Mouse (Mus musculus) kidney, postnatal 0 days (tissue): ENCODE results near the gene Pef1. TPM values are rescaled to one million over a fixed set of nuclear protein-coding genes. Genes with fewer than 3 reads are reported as not detected.
A peak's percentile ranks its signal among the peaks of the same experiment; 100 is the strongest.

Experiments
- ATAC-seq: fragments of 200-750 bp; cut with Nextera tagmentation; replicated peaks from 2 replicates; pipeline ENCODE4 v1.8.0; 2017; ENCODE audit warnings: low read depth, moderate number of reproducible peaks, moderate TSS enrichment, moderate library complexity; ENCODE audit not compliant: low FRiP score
- DNase-seq: peaks from one replicate; pipeline ENCODE4 v3.0.0-alpha.2; 2016; ENCODE audit warnings: low spot score
- H3K27ac ChIP-seq: fragments of 300-500 bp; sonication (generic); 2 replicates; pipeline ENCODE4 v1.5.1; 2014; ENCODE audit warnings: mild to moderate bottlenecking
- H3K27me3 ChIP-seq: fragments of 300-500 bp; sonication (generic); 2 replicates; pipeline ENCODE4 v1.6.1; 2014; ENCODE audit warnings: low read length, mixed read lengths; ENCODE audit not compliant: insufficient read depth
- H3K36me3 ChIP-seq: fragments of 300-500 bp; sonication (generic); 2 replicates; pipeline ENCODE4 v1.6.1; 2014; ENCODE audit warnings: low read length, mixed read lengths; ENCODE audit not compliant: insufficient read depth
- H3K4me1 ChIP-seq: fragments of 300-500 bp; sonication (generic); replicated peaks from 2 replicates; pipeline ENCODE4 v1.6.1; 2014; ENCODE audit warnings: antibody characterized with exemption, low read length, mixed read lengths; ENCODE audit not compliant: insufficient read depth
- H3K4me2 ChIP-seq: fragments of 300-500 bp; sonication (generic); 2 replicates; pipeline ENCODE4 v1.6.1; 2014; ENCODE audit warnings: mild to moderate bottlenecking, low read length, moderate library complexity, mixed read lengths
- H3K4me3 ChIP-seq: fragments of 300-500 bp; sonication (generic); replicated peaks from 2 replicates; pipeline ENCODE4 v1.5.1; 2014; ENCODE audit warnings: low read depth, low read length
- H3K9ac ChIP-seq: fragments of 300-500 bp; sonication (generic); 2 replicates; pipeline ENCODE4 v1.6.1; 2014; ENCODE audit warnings: low read depth, low read length
- H3K9me3 ChIP-seq: fragments of 300-500 bp; sonication (generic); replicated peaks from 2 replicates; pipeline ENCODE4 v1.6.1; 2016; ENCODE audit warnings: low read length, inconsistent platforms, mixed read lengths
- CTCF ChIP-seq: IDR thresholded peaks from 2 replicates; pipeline ENCODE4 v1.5.1; 2016; ENCODE audit warnings: antibody characterized with exemption, low read depth, mild to moderate bottlenecking, moderate library complexity
- WGBS: fragments of 180-500 bp; shearing (Covaris S2); extraction: QIAGEN DNeasy Blood & Tissue Kit; methylation state at CpG from one replicate; pipeline ENCODE4 v1.1.7; 2014; 5-methylcytosine and 5-hydroxymethylcytosine counted together
- polyA plus RNA-seq: library from polyadenylated mRNA; unstranded; fragments of >200 nt; fragmentation: Nextera tagmentation; extraction: Ambion mirVana; gene quantifications from 2 replicates; pipeline ENCODE4 v1.2.1, GENCODE M21; 2015

Gene Pef1
- polyA plus RNA-seq, result 73.6 and 77.6 TPM in 2 replicates

GRCm38 (mm10) chr4:130102111-130102651 lies at the start of gene Pef1:
Gene Pef1 (plus strand): TSS chr4:130102558.
- H3K27me3 ChIP-seq, result no peaks in the 10 kb centered on the region
- H3K4me1 ChIP-seq, result 0 out of 2 replicates have a peak, but pooled peaks cover 7% of the 10 kb centered on the region
- H3K9me3 ChIP-seq, result no peaks in the 10 kb centered on the region
- H3K27ac ChIP-seq, result 0 out of 2 replicates have a peak within 1 kb of the TSS, but pooled peaks have one; percentile 13
- no peak for DNase-seq
- no peak for ATAC-seq
- no peak within 1 kb of the TSS for H3K4me2 ChIP-seq
- TF ChIP-seq CTCF, result no peak
- H3K9ac ChIP-seq, result no peak within 1 kb of the TSS
- H3K36me3 ChIP-seq, result no peaks in the 10 kb centered on the region
- no peak within 1 kb of the TSS for H3K4me3 ChIP-seq
- 12% methylated on average over 6 of the region's 6 CpGs for WGBS

- Histone ChIP-seq H3K4me3 (no peak overlapping the region), H3K36me3 (no peaks in the 10 kb centered on the region), H3K9ac (no peak overlapping the region), H3K4me1 (peaks cover 3% of the 10 kb centered on the region; the same call in 1 of the 2 replicates), H3K4me2 (no peak overlapping the region), H3K9me3 (no peaks in the 10 kb centered on the region), H3K27ac (no peak overlapping the region), H3K27me3 (0 out of 2 replicates have a peak, but pooled peaks cover 3% of the 10 kb centered on the region)
- no peak for DNase-seq
- WGBS, result 83% methylated on average over 9 of the region's 9 CpGs
- no peak for ATAC-seq
- no peak for TF ChIP-seq CTCF
Measured at GRCm38 (mm10) chr4:130053111-130053510, 49.2 kb upstream of the Pef1 start.

DNA sequence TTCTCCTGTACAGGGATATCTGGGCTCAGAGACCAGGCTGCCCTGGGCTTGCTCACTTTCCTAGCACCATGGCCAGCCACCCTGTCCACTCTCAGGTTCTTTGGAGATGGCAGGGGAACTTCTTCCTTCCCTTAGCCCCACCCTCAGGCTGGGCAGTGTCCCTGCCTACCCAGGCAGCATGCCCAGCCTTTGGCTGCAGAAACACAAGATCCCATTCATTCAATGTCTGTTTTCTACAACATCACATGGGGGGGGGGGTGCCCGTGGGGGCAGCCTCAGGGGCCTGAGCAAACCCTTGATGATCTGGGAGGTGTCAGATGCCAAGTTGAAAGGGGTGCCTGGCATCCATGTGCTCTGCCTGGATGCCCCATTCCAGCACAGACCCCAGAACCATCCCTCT lies 47.6 kb upstream of the Pef1 start:
- no peaks in the 10 kb centered on the region for H3K9me3 ChIP-seq
- DNase-seq (no peak), ATAC-seq (no peak)
- H3K4me1 ChIP-seq, result peaks cover 3% of the 10 kb centered on the region; the same call in 1 of the 2 replicates
- no peak overlapping the region for H3K9ac ChIP-seq
- no peak overlapping the region for H3K27ac ChIP-seq
- TF ChIP-seq CTCF, result no peak
- no peak overlapping the region for H3K4me3 ChIP-seq
- H3K4me2 ChIP-seq, result no peak overlapping the region
- WGBS, result 33% methylated on average over 1 of the region's 1 CpGs
- no peaks in the 10 kb centered on the region for H3K27me3 ChIP-seq
- no peaks in the 10 kb centered on the region for H3K36me3 ChIP-seq

- no peak for TF ChIP-seq CTCF
- Histone ChIP-seq H3K36me3 (no peaks in the 10 kb centered on the region), H3K4me3 (no peak overlapping the region), H3K4me1 (no peaks in the 10 kb centered on the region), H3K9me3 (no peaks in the 10 kb centered on the region), H3K9ac (no peak overlapping the region), H3K27ac (0 out of 2 replicates have a peak overlapping the region, but pooled peaks have one; percentile 13), H3K27me3 (no peaks in the 10 kb centered on the region), H3K4me2 (no peak overlapping the region)
- WGBS, result 67% methylated on average over 14 of the region's 14 CpGs
- ATAC-seq (0 out of 2 replicates have a peak, but pooled peaks have one; percentile 23), DNase-seq (no peak)
Measured at GRCm38 (mm10) chr4:130055160-130056010, 47.0 kb upstream of the Pef1 start.

DNA sequence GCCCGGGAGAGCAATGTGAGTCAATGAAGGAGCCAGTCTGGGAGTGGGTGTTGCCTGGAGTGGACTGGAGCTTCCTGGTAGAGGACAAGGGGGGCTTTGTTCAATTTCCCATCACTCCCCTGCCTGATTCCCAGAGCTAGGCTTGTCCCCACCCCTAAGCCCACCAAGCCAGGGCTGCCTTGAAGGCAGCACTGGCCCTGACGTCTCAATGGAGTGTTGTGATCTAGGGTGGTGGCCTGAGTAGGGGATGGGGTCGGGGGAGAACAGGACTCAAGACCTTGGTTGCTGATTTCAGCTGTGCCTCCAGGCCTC lies 46.4 kb upstream of the Pef1 start:
- DNase-seq (no peak), ATAC-seq (no peak)
- Histone ChIP-seq H3K27ac (no peak overlapping the region), H3K4me2 (no peak overlapping the region), H3K9ac (no peak overlapping the region), H3K4me1 (no peaks in the 10 kb centered on the region), H3K27me3 (no peaks in the 10 kb centered on the region), H3K4me3 (no peak overlapping the region), H3K36me3 (no peaks in the 10 kb centered on the region), H3K9me3 (no peaks in the 10 kb centered on the region)
- no peak for TF ChIP-seq CTCF
- WGBS, result 54% methylated on average over 3 of the region's 3 CpGs

DNA sequence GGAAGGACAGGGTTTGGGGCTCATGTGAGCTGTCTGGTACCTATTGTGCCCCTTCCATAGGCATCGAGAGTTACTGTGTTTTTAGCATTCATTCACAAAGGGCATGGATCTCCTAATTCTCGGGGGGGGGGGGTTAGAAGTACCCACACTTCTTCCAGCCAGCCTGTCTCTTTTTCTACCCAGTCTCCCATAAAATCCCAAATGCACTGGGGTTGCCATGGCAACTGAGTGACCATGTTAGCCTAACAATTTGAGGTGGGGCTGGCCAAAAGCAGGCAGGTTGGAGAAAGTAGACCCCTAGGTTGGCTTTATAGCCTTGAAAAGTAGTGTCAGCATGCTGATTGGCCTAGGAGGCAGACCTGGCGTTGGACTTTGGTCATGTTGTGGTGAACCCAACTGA lies 45.9 kb upstream of the Pef1 start:
- Histone ChIP-seq H3K4me1 (no peaks in the 10 kb centered on the region), H3K4me3 (no peak overlapping the region), H3K4me2 (no peak overlapping the region), H3K9ac (no peak overlapping the region), H3K27me3 (no peaks in the 10 kb centered on the region), H3K36me3 (no peaks in the 10 kb centered on the region), H3K9me3 (no peaks in the 10 kb centered on the region), H3K27ac (no peak overlapping the region)
- DNase-seq (no peak), ATAC-seq (no peak)
- TF ChIP-seq CTCF, result no peak
- WGBS, result 61% methylated on average over 3 of the region's 3 CpGs
